Mouse (Mus musculus) testis, adult 2 months (tissue): ENCODE results near the gene Mylpf. TPM values are rescaled to one million over a fixed set of nuclear protein-coding genes. Genes with fewer than 3 reads are reported as not detected.

ENCODE experiments used
- H3K27ac ChIP-seq: fragments of 200-500 bp; 2 replicates; pipeline ENCODE4 v1.5.1; 2012; ENCODE audit warnings: low read depth, low read length; ENCODE audit not compliant: control insufficient read depth, insufficient read depth
- H3K27me3 ChIP-seq: fragments of 200-500 bp; 2 replicates; pipeline ENCODE4 v1.6.1; 2012; ENCODE audit warnings: mild to moderate bottlenecking, low read length, moderate library complexity; ENCODE audit not compliant: control insufficient read depth, insufficient read depth
- H3K36me3 ChIP-seq: fragments of 200-500 bp; 2 replicates; pipeline ENCODE4 v1.6.1; 2012; ENCODE audit warnings: mild to moderate bottlenecking, low read length; ENCODE audit not compliant: control insufficient read depth, insufficient read depth
- H3K4me1 ChIP-seq: fragments of 200-500 bp; 2 replicates; pipeline ENCODE4 v1.6.1; 2012; ENCODE audit warnings: low read length; ENCODE audit not compliant: control insufficient read depth, insufficient read depth
- H3K4me3 ChIP-seq: fragments of 200-500 bp; 2 replicates; pipeline ENCODE4 v1.5.1; 2012; ENCODE audit warnings: low read depth, mild to moderate bottlenecking, low read length, moderate library complexity, mixed read lengths; ENCODE audit not compliant: control insufficient read depth
- CTCF ChIP-seq: fragments of 200-500 bp; IDR thresholded peaks from 2 replicates; pipeline ENCODE4 v1.5.1; 2012; ENCODE audit warnings: low read depth, mild to moderate bottlenecking, inconsistent platforms, low read length, moderate library complexity; ENCODE audit not compliant: control insufficient read depth, insufficient read depth, insufficient replicate concordance
- POLR2A ChIP-seq: fragments of 200-500 bp; IDR thresholded peaks from 2 replicates; pipeline ENCODE4 v1.6.1; 2012; ENCODE audit warnings: low read depth, mild to moderate bottlenecking, inconsistent platforms, low read length, moderate library complexity; ENCODE audit not compliant: control insufficient read depth
- polyA plus RNA-seq: library from polyadenylated mRNA; depleted of rRNA; stranded (reverse); fragments of >200 nt; gene quantifications from 2 replicates; pipeline ENCODE4 v1.2.3, GENCODE M21; 2012

Mylpf gene
- polyA plus RNA-seq, 1 experiment: 1.3 TPM

GRCm38 (mm10) chr7:127183345-127183744 is 25.3 kb upstream of the Mylpf start:
- Histone ChIP-seq H3K4me1 (no peaks in the 10 kb centered on the region), H3K36me3 (no peaks in the 10 kb centered on the region), H3K27ac (no peak overlapping the region), H3K27me3 (no peaks in the 10 kb centered on the region), H3K4me3 (no peak overlapping the region)
- no peak for TF ChIP-seq CTCF
- TF ChIP-seq POLR2A: no peak

- Histone ChIP-seq H3K4me3 (no peak overlapping the region), H3K4me1 (no peaks in the 10 kb centered on the region), H3K36me3 (no peaks in the 10 kb centered on the region), H3K27ac (no peak overlapping the region), H3K27me3 (no peaks in the 10 kb centered on the region)
- TF ChIP-seq POLR2A (no peak), CTCF (peak; percentile 37; the same call in 1 of the 2 replicates)
These were observed 24.9 kb upstream of the Mylpf start for GRCm38 (mm10) chr7:127183828-127184227.

GRCm38 (mm10) chr7:127184720-127185119 is 24.0 kb upstream of the Mylpf start:
- Histone ChIP-seq H3K27me3 (no peaks in the 10 kb centered on the region), H3K27ac (no peak overlapping the region), H3K4me3 (no peak overlapping the region), H3K4me1 (no peaks in the 10 kb centered on the region), H3K36me3 (no peaks in the 10 kb centered on the region)
- TF ChIP-seq POLR2A (no peak), CTCF (no peak)

- no peak for TF ChIP-seq POLR2A
- no peak for TF ChIP-seq CTCF
- no peaks in the 10 kb centered on the region for H3K36me3 ChIP-seq
- no peaks in the 10 kb centered on the region for H3K27me3 ChIP-seq
- H3K4me1 ChIP-seq: no peaks in the 10 kb centered on the region
- H3K4me3 ChIP-seq: no peak overlapping the region
- H3K27ac ChIP-seq: no peak overlapping the region
These were observed 23.1 kb upstream of the Mylpf start for GRCm38 (mm10) chr7:127185601-127186000.

GRCm38 (mm10) chr7:127187351-127187750 is 21.3 kb upstream of the Mylpf start:
- no peak for TF ChIP-seq CTCF
- TF ChIP-seq POLR2A: no peak
- no peak overlapping the region for H3K4me3 ChIP-seq
- H3K27me3 ChIP-seq: no peaks in the 10 kb centered on the region
- H3K27ac ChIP-seq: no peak overlapping the region
- H3K4me1 ChIP-seq: no peaks in the 10 kb centered on the region
- peaks cover 1% of the 10 kb centered on the region; the same call in 1 of the 2 replicates for H3K36me3 ChIP-seq

GRCm38 (mm10) chr7:127188305-127189276 is 20.1 kb upstream of the Mylpf start:
- H3K36me3 ChIP-seq: peaks cover 4% of the 10 kb centered on the region; the same call in 1 of the 2 replicates
- TF ChIP-seq CTCF (no peak), POLR2A (no peak)
- no peaks in the 10 kb centered on the region for H3K4me1 ChIP-seq
- H3K4me3 ChIP-seq: no peak overlapping the region
- no peak overlapping the region for H3K27ac ChIP-seq
- no peaks in the 10 kb centered on the region for H3K27me3 ChIP-seq

GRCm38 (mm10) chr7:127190672-127191071 is 18.0 kb upstream of the Mylpf start:
- no peak for TF ChIP-seq CTCF
- no peak for TF ChIP-seq POLR2A

More at GRCm38 (mm10) chr7:127190672-127191071, 18.0 kb upstream of the Mylpf start:
- Histone ChIP-seq H3K36me3 (peaks cover 4% of the 10 kb centered on the region; the same call in 1 of the 2 replicates), H3K4me3 (no peak overlapping the region), H3K4me1 (peaks cover 6% of the 10 kb centered on the region), H3K27me3 (no peaks in the 10 kb centered on the region), H3K27ac (no peak overlapping the region)
